In genomic region chr16:50841205-50841604, GRCm38 (mm10) we compare ENCODE assay signal across 8 mouse cellular contexts.
DNase-seq lines count a peak whose midpoint lies in the region; ATAC-seq and TF ChIP-seq lines count a peak whose summit lies in the region.

No protein-coding gene starts in this region.

- DNase-seq in heart, adult 9 months (ENCODE audit: low spot score in 2 of 2): no peak
- peak; percentile 4 for DNase-seq in lung, embryonic 14.5 days
- DNase-seq in lung, postnatal 14 days: no peak
- no peak for DNase-seq in forebrain, embryonic 14.5 days (ENCODE audit: low spot score)
- no peak for DNase-seq in thymus, postnatal 0 days (ENCODE audit: low spot score)
- no peak for DNase-seq in liver, embryonic 11.5 days (ENCODE audit: low spot score)

- H3K27me3 ChIP-seq in heart, embryonic 15.5 days: no peaks in the 10 kb centered on the region
- H3K27me3 ChIP-seq in lung, embryonic 14.5 days (ENCODE audit: insufficient read depth, low read length): no peaks in the 10 kb centered on the region
- H3K27me3 ChIP-seq in forebrain, embryonic 14.5 days (replicated peaks; ENCODE audit: control insufficient read depth, insufficient read depth, low read length): no peaks in the 10 kb centered on the region
- H3K27me3 ChIP-seq in limb, embryonic 13.5 days: peaks cover 6% of the 10 kb centered on the region
- no peaks in the 10 kb centered on the region for H3K27me3 ChIP-seq in liver, embryonic 11.5 days (replicated peaks; ENCODE audit: control insufficient read depth, insufficient read depth, low read length)

- TF ChIP-seq CTCF in lung, embryonic 14.5 days (IDR thresholded peaks at IDR 0.05; ENCODE audit: low read depth): no peak

- H3K9me3 ChIP-seq in heart, embryonic 15.5 days (replicated peaks): no peaks in the 10 kb centered on the region
- H3K9me3 ChIP-seq in lung, embryonic 14.5 days (ENCODE audit: low read depth, low read length): no peaks in the 10 kb centered on the region
- H3K9me3 ChIP-seq in forebrain, embryonic 14.5 days (replicated peaks; ENCODE audit: control insufficient read depth, low read length): no peaks in the 10 kb centered on the region
- H3K9me3 ChIP-seq in limb, embryonic 13.5 days: no peaks in the 10 kb centered on the region
- no peaks in the 10 kb centered on the region for H3K9me3 ChIP-seq in liver, embryonic 11.5 days (ENCODE audit: control insufficient read depth, low read length)

- peaks cover 6% of the 10 kb centered on the region for H3K4me1 ChIP-seq in heart, embryonic 15.5 days (replicated peaks)
- H3K4me1 ChIP-seq in lung, embryonic 14.5 days (ENCODE audit: insufficient read depth): no peaks in the 10 kb centered on the region
- no peaks in the 10 kb centered on the region for H3K4me1 ChIP-seq in forebrain, embryonic 14.5 days (ENCODE audit: control insufficient read depth, insufficient read depth, low read length)
- H3K4me1 ChIP-seq in limb, embryonic 13.5 days: 0 out of 2 replicates have a peak, but pooled peaks cover 4% of the 10 kb centered on the region
- H3K4me1 ChIP-seq in liver, embryonic 11.5 days (replicated peaks; ENCODE audit: control insufficient read depth, insufficient read depth, low read length): no peaks in the 10 kb centered on the region

- ATAC-seq in heart, embryonic 15.5 days (replicated peaks; ENCODE audit: insufficient number of reproducible peaks, insufficient read depth, low FRiP score, low read depth): no peak
- peak; percentile 59; the same call in 1 of the 2 replicates for ATAC-seq in lung, embryonic 14.5 days (ENCODE audit: insufficient read depth)
- ATAC-seq in forebrain, embryonic 14.5 days: peak; percentile 21; the same call in 1 of the 2 replicates
- peak; percentile 38; the same call in 1 of the 2 replicates for ATAC-seq in limb, embryonic 13.5 days (ENCODE audit: low FRiP score, low read depth)
- ATAC-seq in liver, embryonic 11.5 days (replicated peaks; ENCODE audit: low FRiP score): no peak

- 66% methylated on average over 10 of the region's 10 CpGs for WGBS in heart, embryonic 15.5 days
- 57% methylated on average over 10 of the region's 10 CpGs for WGBS in lung, embryonic 14.5 days
- WGBS in forebrain, embryonic 14.5 days: 70% methylated on average over 10 of the region's 10 CpGs
- WGBS in limb, embryonic 13.5 days: 58% methylated on average over 10 of the region's 10 CpGs
- WGBS in liver, embryonic 11.5 days: 68% methylated on average over 10 of the region's 10 CpGs

- no peak overlapping the region for H3K9ac ChIP-seq in heart, embryonic 15.5 days
- H3K9ac ChIP-seq in lung, embryonic 14.5 days: no peak overlapping the region
- H3K9ac ChIP-seq in forebrain, embryonic 14.5 days (ENCODE audit: low read length): no peak overlapping the region
- H3K9ac ChIP-seq in limb, embryonic 13.5 days: no peak overlapping the region
- H3K9ac ChIP-seq in liver, embryonic 11.5 days (ENCODE audit: low read depth, low read length): no peak overlapping the region

- H3K27ac ChIP-seq in heart, embryonic 15.5 days: no peak overlapping the region
- no peak overlapping the region for H3K27ac ChIP-seq in lung, embryonic 14.5 days (ENCODE audit: low read depth)
- H3K27ac ChIP-seq in forebrain, embryonic 14.5 days (ENCODE audit: low read depth, low read length): no peak overlapping the region
- no peak overlapping the region for H3K27ac ChIP-seq in limb, embryonic 13.5 days
- H3K27ac ChIP-seq in liver, embryonic 11.5 days (ENCODE audit: low read depth, low read length): no peak overlapping the region

- no peaks in the 10 kb centered on the region for H3K36me3 ChIP-seq in heart, embryonic 15.5 days
- no peaks in the 10 kb centered on the region for H3K36me3 ChIP-seq in lung, embryonic 14.5 days (ENCODE audit: insufficient read depth)
- no peaks in the 10 kb centered on the region for H3K36me3 ChIP-seq in forebrain, embryonic 14.5 days (ENCODE audit: control insufficient read depth, insufficient read depth, low read length)
- no peaks in the 10 kb centered on the region for H3K36me3 ChIP-seq in limb, embryonic 13.5 days
- no peaks in the 10 kb centered on the region for H3K36me3 ChIP-seq in liver, embryonic 11.5 days (ENCODE audit: control insufficient read depth, insufficient read depth, low read length)

- H3K4me2 ChIP-seq in heart, embryonic 15.5 days: 0 out of 2 replicates have a peak overlapping the region, but pooled peaks have one; percentile 18
- H3K4me2 ChIP-seq in lung, embryonic 14.5 days: no peak overlapping the region
- no peak overlapping the region for H3K4me2 ChIP-seq in forebrain, embryonic 14.5 days (ENCODE audit: low read length)
- no peak overlapping the region for H3K4me2 ChIP-seq in limb, embryonic 13.5 days (replicated peaks)
- H3K4me2 ChIP-seq in liver, embryonic 11.5 days: no peak overlapping the region

- H3K4me3 ChIP-seq in heart, embryonic 15.5 days: no peak overlapping the region
- no peak overlapping the region for H3K4me3 ChIP-seq in lung, embryonic 14.5 days (ENCODE audit: low read depth, low read length)
- no peak overlapping the region for H3K4me3 ChIP-seq in forebrain, embryonic 14.5 days (ENCODE audit: low read depth, low read length)
- no peak overlapping the region for H3K4me3 ChIP-seq in limb, embryonic 13.5 days
- no peak overlapping the region for H3K4me3 ChIP-seq in liver, embryonic 11.5 days (ENCODE audit: low read depth, low read length)

Comparison
In these comparisons a context has a peak if more than half of its experiments do, and no peak if none do; other contexts are left out.
1. ATAC-seq: peak in lung, embryonic 14.5 days (single experiment), forebrain, embryonic 14.5 days (single experiment) and limb, embryonic 13.5 days (single experiment); none in heart, embryonic 15.5 days (single experiment) and liver, embryonic 11.5 days (single experiment).